Mouse (Mus musculus) adrenal gland, postnatal 14 days (tissue): ENCODE measurements around the gene Ptprm. TPM values are rescaled to one million over a fixed set of nuclear protein-coding genes. Genes with fewer than 3 reads are reported as not detected.

ENCODE experiments used
- DNase-seq: peaks from one replicate; pipeline ENCODE4 v3.0.0; 2021; ENCODE audit warnings: mixed read lengths
- total RNA-seq: library from RNA; stranded (reverse); gene quantifications from 2 replicates; pipeline ENCODE4 v1.2.3, GENCODE M21; 2021

The Ptprm gene
- total RNA-seq, 1 experiment from 2014 or later: 43.8 TPM

DNA sequence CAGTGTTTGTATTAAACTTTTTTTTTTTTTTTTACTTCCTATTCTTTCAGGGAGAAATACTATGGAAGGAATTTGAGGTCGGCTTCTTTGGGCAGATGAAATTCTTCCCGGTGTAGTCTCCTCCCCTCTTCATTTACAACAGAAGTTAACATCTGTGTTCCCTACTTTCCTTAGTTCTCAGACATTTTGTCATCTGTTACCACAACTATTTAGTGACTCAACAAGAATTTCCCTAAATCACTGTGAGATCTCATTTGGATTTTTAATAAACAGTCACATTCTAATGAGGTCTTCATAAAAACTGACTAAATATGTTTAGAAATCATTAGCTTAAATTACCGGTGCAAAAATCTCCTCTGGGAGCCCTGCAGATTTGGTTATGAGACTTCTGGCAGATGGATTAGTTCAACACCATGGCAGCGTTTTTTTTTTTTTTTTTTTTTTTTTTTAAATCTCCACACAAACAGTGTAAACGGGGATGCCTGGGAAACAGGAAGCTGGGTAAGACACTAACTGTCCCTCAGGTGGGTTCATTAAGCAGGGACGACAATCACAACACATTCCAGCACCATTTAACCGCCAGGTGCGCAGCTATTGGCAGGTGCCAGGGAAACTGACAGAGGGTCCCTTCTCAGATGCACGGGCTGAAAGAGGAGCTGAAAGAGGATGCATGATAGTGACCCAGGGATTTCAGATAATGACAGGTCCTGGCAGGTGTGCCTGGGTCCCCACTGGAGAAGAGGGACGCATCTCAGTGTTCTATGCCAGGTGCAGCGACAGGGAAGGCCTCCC is 633.9 kb downstream of the Ptprm start:
- DNase-seq: no peak

DNA sequence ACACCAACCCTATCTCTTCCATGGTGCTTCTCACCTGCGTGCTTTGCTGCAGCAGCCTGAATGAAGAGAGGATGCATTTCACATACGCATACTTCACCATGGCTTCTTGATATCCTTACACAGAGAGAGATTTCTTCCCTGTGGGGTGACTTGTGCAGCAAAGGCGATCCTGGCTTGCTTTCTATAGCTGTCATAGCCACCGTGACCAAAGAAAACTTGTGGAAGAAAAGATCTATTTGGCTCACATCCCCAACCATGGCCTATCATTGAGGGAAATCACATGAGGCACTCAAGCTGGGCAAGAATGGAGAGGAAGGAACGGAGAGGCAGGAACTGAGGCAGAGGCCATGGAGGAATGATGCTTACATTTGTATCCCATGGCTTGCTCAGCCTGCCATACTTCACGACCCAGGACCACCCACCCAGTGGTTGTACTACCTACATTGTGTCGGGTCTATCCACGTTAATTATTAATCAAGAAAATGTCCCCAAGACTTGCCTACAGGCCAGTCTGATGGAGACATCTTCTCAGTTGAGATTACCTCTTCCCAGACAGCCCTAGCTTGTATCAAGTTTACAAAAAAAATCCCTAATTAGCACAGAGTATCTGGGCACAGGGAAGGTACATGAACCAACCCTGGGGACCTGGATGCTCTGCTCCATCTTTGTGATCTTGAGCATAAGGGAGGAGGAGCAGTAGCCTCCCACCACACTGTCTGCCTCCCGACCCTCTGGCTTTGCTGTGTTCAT is 641.6 kb downstream of the Ptprm start:
- DNase-seq: no peak

DNA sequence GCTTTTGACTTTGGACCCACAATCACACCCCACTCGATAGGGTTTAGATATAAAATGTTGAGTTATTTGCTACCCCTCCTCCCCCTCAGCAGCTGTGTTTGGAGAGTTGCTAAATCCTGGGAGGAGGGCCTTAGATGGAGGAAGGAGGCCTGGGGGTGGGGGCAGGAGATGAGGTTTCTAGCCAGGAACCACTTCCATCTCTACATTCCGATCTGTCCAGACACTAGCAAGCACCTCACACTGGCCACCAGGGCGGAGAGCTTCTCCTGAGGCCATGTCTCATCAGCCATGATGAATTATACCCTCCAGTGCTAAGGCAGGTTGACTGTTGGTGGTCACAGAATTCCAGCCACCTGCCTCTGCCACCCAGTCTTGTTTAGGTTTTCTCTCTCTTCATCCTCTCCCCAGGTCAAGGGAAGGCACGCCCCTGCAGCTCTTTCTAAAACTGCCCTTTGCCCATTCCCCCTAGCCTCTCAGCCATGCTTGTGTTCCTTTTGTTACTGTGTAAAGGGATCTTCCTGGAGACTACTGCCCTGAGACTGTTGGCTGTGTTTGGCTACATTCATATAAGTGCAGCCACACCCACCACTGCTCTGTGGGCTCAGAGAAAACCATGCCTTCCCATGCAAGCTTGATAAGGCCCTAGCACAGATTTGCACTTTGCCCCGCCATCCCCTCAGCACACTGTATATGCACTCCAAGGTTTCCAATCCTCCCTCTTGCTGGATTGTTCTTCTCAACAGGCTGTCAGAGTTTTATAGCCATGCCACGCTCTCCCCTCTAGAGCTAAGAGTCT is 642.8 kb downstream of the Ptprm start:
- DNase-seq: no peak

- no peak for DNase-seq
Observed at GRCm38 (mm10) chr17:66710568-66710967, 643.7 kb downstream of the Ptprm start.

GRCm38 (mm10) chr17:66708748-66709147 is 645.5 kb downstream of the Ptprm start:
- no peak for DNase-seq

DNA sequence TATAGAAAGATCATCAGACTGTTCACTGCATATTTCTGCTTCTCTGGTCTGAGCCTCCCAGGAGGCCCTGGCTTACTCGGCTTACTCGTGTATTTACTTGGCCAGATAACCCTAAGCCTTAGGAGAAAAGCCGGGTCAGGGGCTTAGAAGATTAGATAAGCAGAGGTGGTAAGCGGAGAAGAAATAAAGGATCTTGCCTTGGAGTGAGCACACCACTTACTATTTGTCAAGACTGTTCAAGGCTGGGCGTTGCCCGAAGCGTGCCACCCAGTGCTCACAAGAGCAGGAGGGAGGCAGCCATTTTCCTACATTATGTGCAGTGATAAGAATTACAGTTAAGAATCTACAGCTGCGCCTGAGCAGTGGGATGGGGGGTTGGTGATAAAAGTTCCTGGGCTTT is 646.6 kb downstream of the Ptprm start:
- no peak for DNase-seq

DNA sequence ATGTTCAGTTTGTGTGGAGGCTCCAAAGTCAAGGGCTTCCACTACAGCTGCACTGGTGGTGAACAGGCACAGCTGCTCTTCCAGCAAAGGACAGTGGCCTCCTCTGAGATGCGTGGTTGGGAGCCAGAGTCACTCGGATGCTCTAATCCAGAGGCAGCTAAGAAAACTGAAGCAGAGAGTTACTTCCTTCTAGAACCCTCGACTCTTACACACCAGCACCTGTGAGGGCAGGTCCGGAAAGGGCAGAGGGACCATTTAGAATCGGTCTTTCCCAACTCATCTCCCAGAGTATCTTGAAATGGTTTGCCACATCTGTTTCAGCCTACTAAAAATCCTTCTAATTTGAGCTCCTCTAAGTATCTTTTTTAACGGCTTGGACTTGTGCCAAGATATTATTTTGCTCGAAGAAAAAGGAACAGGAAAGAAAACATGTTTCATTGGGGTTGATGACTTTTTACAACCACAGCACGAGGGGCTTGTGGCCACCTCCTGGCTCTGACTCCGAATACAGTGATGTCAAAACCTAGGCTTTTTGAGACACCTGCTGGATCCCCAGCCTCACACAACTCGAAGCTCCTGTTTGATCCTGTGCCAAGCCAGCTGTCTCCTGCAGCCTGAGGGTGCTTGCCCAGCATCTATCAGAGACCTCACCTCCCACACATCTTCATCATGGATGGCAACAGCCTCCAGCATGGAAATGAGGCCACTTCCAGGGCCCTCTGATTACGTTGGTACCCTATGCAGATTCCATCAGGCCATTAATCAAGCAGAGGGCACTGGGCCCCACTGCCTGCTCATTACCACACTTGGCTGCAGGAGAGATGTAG is 652.7 kb downstream of the Ptprm start:
- peak; percentile 9 for DNase-seq

- no peak for DNase-seq
Observed at GRCm38 (mm10) chr17:66699896-66700295, 654.4 kb downstream of the Ptprm start.

GRCm38 (mm10) chr17:66697650-66698049 is 656.6 kb downstream of the Ptprm start:
- no peak for DNase-seq

- DNase-seq: no peak
Observed at GRCm38 (mm10) chr17:66696531-66697172, 657.6 kb downstream of the Ptprm start.

GRCm38 (mm10) chr17:66694326-66694725 is 659.9 kb downstream of the Ptprm start:
- no peak for DNase-seq

GRCm38 (mm10) chr17:66693676-66694304 is 660.5 kb downstream of the Ptprm start:
- no peak for DNase-seq

GRCm38 (mm10) chr17:66692941-66693675 is 661.1 kb downstream of the Ptprm start:
- DNase-seq: no peak

DNA sequence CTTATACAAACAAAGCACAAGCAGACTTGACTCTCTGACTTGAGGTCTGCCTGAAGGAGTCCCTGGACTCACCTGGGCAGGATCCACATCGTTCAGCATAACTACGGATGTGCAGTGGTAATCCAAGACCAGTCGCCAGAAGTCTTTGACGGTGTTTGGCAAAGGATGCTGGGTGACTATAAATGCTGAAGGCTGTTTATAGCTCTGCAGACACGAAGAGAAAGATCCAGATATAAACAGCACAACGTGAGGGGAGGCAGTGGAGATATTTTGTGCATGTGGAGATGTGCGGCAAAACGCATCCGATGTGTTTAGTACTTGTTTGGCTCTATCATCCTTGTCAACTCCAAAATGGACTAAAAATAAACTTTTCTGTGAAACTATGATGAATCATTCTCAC is 666.1 kb downstream of the Ptprm start:
- no peak for DNase-seq

- no peak for DNase-seq
Observed at GRCm38 (mm10) chr17:66687543-66687942, 666.7 kb downstream of the Ptprm start.

DNA sequence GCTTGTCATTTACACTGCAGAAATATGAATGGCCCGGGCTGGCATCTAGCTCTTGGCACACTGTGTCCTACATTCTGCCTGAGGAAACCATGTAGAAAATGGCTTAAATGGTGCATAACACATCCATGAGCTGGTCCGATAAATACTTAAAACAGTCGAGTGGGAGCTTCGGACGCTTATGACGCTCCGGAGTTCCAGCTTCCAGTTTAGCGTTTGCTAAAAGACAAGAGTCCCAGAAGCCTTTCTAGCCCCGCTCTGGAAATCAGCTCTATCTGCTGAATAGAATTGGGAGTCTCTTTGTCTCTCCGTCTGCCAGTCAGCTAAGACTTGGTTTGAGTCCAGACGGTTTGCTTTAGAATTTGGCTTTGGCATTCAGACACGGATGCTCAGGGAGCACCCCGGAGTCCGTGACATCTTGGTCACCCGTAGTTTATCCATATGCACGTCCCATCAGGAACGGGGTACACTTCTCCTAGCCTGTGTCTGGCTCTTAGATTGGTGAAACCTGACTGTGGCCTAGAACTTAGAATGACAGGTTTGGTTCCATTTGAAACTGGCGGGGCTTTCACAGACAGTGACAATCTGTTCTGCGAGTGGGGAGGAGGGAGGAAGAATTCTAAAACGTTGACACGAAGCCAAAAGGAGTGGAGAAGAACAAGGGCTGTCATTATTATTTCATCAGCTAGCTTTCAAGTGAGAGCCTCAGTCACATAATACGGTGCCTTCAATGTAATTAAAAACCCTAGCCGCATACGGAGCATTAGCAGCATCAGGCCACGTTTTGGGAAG is 667.4 kb downstream of the Ptprm start:
- DNase-seq: no peak

- no peak for DNase-seq
Observed at GRCm38 (mm10) chr17:66683411-66683810, 670.8 kb downstream of the Ptprm start.

GRCm38 (mm10) chr17:66680662-66681061 is 673.6 kb downstream of the Ptprm start:
- DNase-seq: peak; percentile 76

DNA sequence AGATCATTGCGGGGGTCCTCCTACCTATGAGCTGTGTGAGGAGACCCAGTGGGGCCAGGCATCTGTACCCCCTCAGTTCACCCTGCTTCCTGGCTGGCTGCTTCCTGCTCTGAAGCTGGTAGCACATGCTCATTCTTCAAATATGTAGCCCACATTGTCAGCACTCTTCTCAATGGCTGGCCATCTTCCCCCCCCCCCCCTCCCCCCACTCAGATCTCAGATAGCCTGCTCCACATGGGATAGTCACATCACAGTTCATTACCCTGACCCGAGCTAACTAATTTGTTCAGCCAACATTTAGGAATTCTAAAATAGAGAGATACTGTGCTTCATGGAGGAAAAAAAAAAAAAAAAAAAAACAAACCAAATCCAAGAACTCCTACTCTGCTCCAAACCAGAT is 679.6 kb downstream of the Ptprm start:
- DNase-seq: no peak
